Mouse (Mus musculus) embryonic facial prominence, embryonic 12.5 days (tissue): ENCODE measurements around the gene Syn3. TPM values are rescaled to one million over a fixed set of nuclear protein-coding genes. Genes with fewer than 3 reads are reported as not detected.

Experiments
- ATAC-seq: fragments of 200-750 bp; cut with Nextera tagmentation; 2 replicates; pipeline ENCODE4 v1.8.0; 2017; ENCODE audit not compliant: insufficient number of reproducible peaks, insufficient read depth, low FRiP score, low TSS enrichment
- H3K27ac ChIP-seq: fragments of 300-500 bp; sonication (generic); 2 replicates; pipeline ENCODE4 v1.5.1; 2016; ENCODE audit warnings: mild to moderate bottlenecking
- H3K27me3 ChIP-seq: fragments of 300-500 bp; sonication (generic); 2 replicates; pipeline ENCODE4 v1.6.1; 2016; ENCODE audit warnings: mild to moderate bottlenecking, moderate library complexity
- H3K36me3 ChIP-seq: fragments of 300-500 bp; sonication (generic); 2 replicates; pipeline ENCODE4 v1.6.1; 2016; ENCODE audit warnings: mild to moderate bottlenecking
- H3K4me1 ChIP-seq: fragments of 300-500 bp; sonication (generic); 2 replicates; pipeline ENCODE4 v1.6.1; 2016
- H3K4me2 ChIP-seq: fragments of 300-500 bp; sonication (generic); replicated peaks from 2 replicates; pipeline ENCODE4 v1.6.1; 2016; ENCODE audit warnings: mild to moderate bottlenecking, moderate library complexity
- H3K4me3 ChIP-seq: fragments of 300-500 bp; sonication (generic); 2 replicates; pipeline ENCODE4 v1.5.1; 2016; ENCODE audit warnings: mild to moderate bottlenecking
- H3K9ac ChIP-seq: fragments of 300-500 bp; sonication (generic); 2 replicates; pipeline ENCODE4 v1.6.1; 2016; ENCODE audit warnings: mild to moderate bottlenecking, moderate library complexity
- H3K9me3 ChIP-seq: fragments of 300-500 bp; sonication (generic); 2 replicates; pipeline ENCODE4 v1.6.1; 2016; ENCODE audit warnings: mild to moderate bottlenecking, moderate library complexity
- WGBS: fragments of 180-500 bp; shearing (Covaris S2); methylation state at CpG from one replicate; pipeline ENCODE4 v1.1.7; 2016; 5-methylcytosine and 5-hydroxymethylcytosine counted together
- polyA plus RNA-seq: library from polyadenylated mRNA; unstranded; fragments of >200 nt; fragmentation: Nextera tagmentation; extraction: Ambion mirVana; gene quantifications from 2 replicates; pipeline ENCODE4 v1.2.1, GENCODE M21; 2016

Gene Syn3
- polyA plus RNA-seq, 1 experiment from 2014 or later: 4.0 TPM

- Histone ChIP-seq H3K4me1 (no peaks in the 10 kb centered on the region), H3K27ac (no peak overlapping the region), H3K36me3 (no peaks in the 10 kb centered on the region), H3K4me2 (no peak overlapping the region), H3K27me3 (no peaks in the 10 kb centered on the region), H3K4me3 (no peak overlapping the region), H3K9me3 (no peaks in the 10 kb centered on the region), H3K9ac (no peak overlapping the region)
- ATAC-seq: no peak
Measured at GRCm38 (mm10) chr10:86203915-86204314, 294.8 kb downstream of the Syn3 start.

GRCm38 (mm10) chr10:86203175-86203574, 295.5 kb downstream of the Syn3 start:
- H3K4me3 ChIP-seq: no peak overlapping the region
- H3K4me2 ChIP-seq: no peak overlapping the region
- H3K27ac ChIP-seq: no peak overlapping the region
- H3K9ac ChIP-seq: no peak overlapping the region
- no peaks in the 10 kb centered on the region for H3K27me3 ChIP-seq
- no peak for ATAC-seq
- H3K4me1 ChIP-seq: no peaks in the 10 kb centered on the region
- H3K9me3 ChIP-seq: no peaks in the 10 kb centered on the region
- H3K36me3 ChIP-seq: no peaks in the 10 kb centered on the region
- 84% methylated on average over 6 of the region's 6 CpGs for WGBS

- Histone ChIP-seq H3K4me3 (no peak overlapping the region), H3K9me3 (no peaks in the 10 kb centered on the region), H3K27me3 (no peaks in the 10 kb centered on the region), H3K9ac (no peak overlapping the region), H3K4me2 (no peak overlapping the region), H3K36me3 (no peaks in the 10 kb centered on the region), H3K27ac (no peak overlapping the region), H3K4me1 (no peaks in the 10 kb centered on the region)
- 77% methylated on average over 7 of the region's 7 CpGs for WGBS
- ATAC-seq: no peak
Measured at GRCm38 (mm10) chr10:86201826-86202225, 296.9 kb downstream of the Syn3 start.

- ATAC-seq: no peak
- Histone ChIP-seq H3K4me1 (no peaks in the 10 kb centered on the region), H3K27ac (no peak overlapping the region), H3K36me3 (no peaks in the 10 kb centered on the region), H3K4me3 (no peak overlapping the region), H3K9me3 (no peaks in the 10 kb centered on the region), H3K4me2 (no peak overlapping the region), H3K27me3 (no peaks in the 10 kb centered on the region), H3K9ac (no peak overlapping the region)
- 90% methylated on average over 3 of the region's 3 CpGs for WGBS
Measured at GRCm38 (mm10) chr10:86201006-86201405, 297.7 kb downstream of the Syn3 start.

- Histone ChIP-seq H3K27ac (no peak overlapping the region), H3K27me3 (no peaks in the 10 kb centered on the region), H3K9ac (no peak overlapping the region), H3K4me2 (no peak overlapping the region), H3K4me3 (no peak overlapping the region), H3K36me3 (no peaks in the 10 kb centered on the region), H3K4me1 (peaks cover 9% of the 10 kb centered on the region; the same call in 1 of the 2 replicates), H3K9me3 (no peaks in the 10 kb centered on the region)
- no peak for ATAC-seq
- WGBS: 86% methylated on average over 3 of the region's 3 CpGs
Measured at GRCm38 (mm10) chr10:86196414-86197025, 302.2 kb downstream of the Syn3 start.

- 53% methylated on average over 4 of the region's 4 CpGs for WGBS
- no peak overlapping the region for H3K9ac ChIP-seq
- peak; percentile 58; the same call in 1 of the 2 replicates for ATAC-seq
- H3K4me3 ChIP-seq: no peak overlapping the region
- H3K27ac ChIP-seq: 0 out of 2 replicates have a peak overlapping the region, but pooled peaks have one; percentile 7
- no peaks in the 10 kb centered on the region for H3K9me3 ChIP-seq
- H3K4me2 ChIP-seq: no peak overlapping the region
- H3K36me3 ChIP-seq: no peaks in the 10 kb centered on the region
- no peaks in the 10 kb centered on the region for H3K27me3 ChIP-seq
- peaks cover 9% of the 10 kb centered on the region; the same call in 1 of the 2 replicates for H3K4me1 ChIP-seq
Measured at GRCm38 (mm10) chr10:86194722-86195121, 304.0 kb downstream of the Syn3 start.

GRCm38 (mm10) chr10:86193863-86194434, 304.7 kb downstream of the Syn3 start:
- Histone ChIP-seq H3K9ac (no peak overlapping the region), H3K4me3 (no peak overlapping the region), H3K27me3 (no peaks in the 10 kb centered on the region), H3K9me3 (no peaks in the 10 kb centered on the region), H3K27ac (no peak overlapping the region), H3K4me2 (no peak overlapping the region), H3K36me3 (no peaks in the 10 kb centered on the region), H3K4me1 (peaks cover 9% of the 10 kb centered on the region; the same call in 1 of the 2 replicates)
- 32% methylated on average over 4 of the region's 4 CpGs for WGBS
- no peak for ATAC-seq

GRCm38 (mm10) chr10:86188614-86189013, 310.1 kb downstream of the Syn3 start:
- 80% methylated on average over 4 of the region's 4 CpGs for WGBS
- no peak for ATAC-seq
- Histone ChIP-seq H3K36me3 (no peaks in the 10 kb centered on the region), H3K27me3 (no peaks in the 10 kb centered on the region), H3K4me1 (0 out of 2 replicates have a peak, but pooled peaks cover 3% of the 10 kb centered on the region), H3K4me3 (no peak overlapping the region), H3K4me2 (no peak overlapping the region), H3K9ac (no peak overlapping the region), H3K9me3 (no peaks in the 10 kb centered on the region), H3K27ac (no peak overlapping the region)

- Histone ChIP-seq H3K4me3 (no peak overlapping the region), H3K9me3 (no peaks in the 10 kb centered on the region), H3K9ac (no peak overlapping the region), H3K27ac (no peak overlapping the region), H3K27me3 (no peaks in the 10 kb centered on the region), H3K4me1 (0 out of 2 replicates have a peak, but pooled peaks cover 5% of the 10 kb centered on the region), H3K4me2 (no peak overlapping the region), H3K36me3 (no peaks in the 10 kb centered on the region)
- 86% methylated on average over 5 of the region's 5 CpGs for WGBS
- ATAC-seq: no peak
Measured at GRCm38 (mm10) chr10:86187881-86188280, 310.8 kb downstream of the Syn3 start.

GRCm38 (mm10) chr10:86183148-86183885, 315.4 kb downstream of the Syn3 start:
- peaks cover 12% of the 10 kb centered on the region; the same call in 1 of the 2 replicates for H3K4me1 ChIP-seq
- WGBS: 48% methylated on average over 8 of the region's 8 CpGs

GRCm38 (mm10) chr10:86182183-86182805, 316.4 kb downstream of the Syn3 start:
- Histone ChIP-seq H3K9me3 (no peaks in the 10 kb centered on the region), H3K9ac (no peak overlapping the region), H3K4me1 (peaks cover 9% of the 10 kb centered on the region; the same call in 1 of the 2 replicates), H3K36me3 (no peaks in the 10 kb centered on the region), H3K4me3 (no peak overlapping the region), H3K27ac (peak overlapping the region; percentile 32), H3K27me3 (no peaks in the 10 kb centered on the region), H3K4me2 (no peak overlapping the region)
- ATAC-seq: no peak
- WGBS: 30% methylated on average over 3 of the region's 3 CpGs

More at GRCm38 (mm10) chr10:86183148-86183885, 315.4 kb downstream of the Syn3 start:
- Histone ChIP-seq H3K4me2 (no peak overlapping the region), H3K9me3 (no peaks in the 10 kb centered on the region), H3K36me3 (no peaks in the 10 kb centered on the region), H3K27ac (peak overlapping the region; percentile 32), H3K27me3 (no peaks in the 10 kb centered on the region), H3K9ac (no peak overlapping the region), H3K4me3 (no peak overlapping the region)
- no peak for ATAC-seq
